Mouse (Mus musculus) mouse trophoblast stem cell (cell line): ENCODE results near the gene Nkiras1.

Source experiments
- in situ Hi-C, 2 experiments: fragments of 300-500 bp; cut with MseI, MboI; formaldehyde crosslinking; loops; 2 replicates in 1 of 2; 3 replicates in 1 of 2; pipeline ENCODE4 v1.15.1; 2025

The Nkiras1 gene

GRCm38 (mm10) chr14:18274526-18274925, 3.6 kb downstream of the Nkiras1 start:
- in situ Hi-C loops: no loop called here

GRCm38 (mm10) chr14:18280375-18280774, 9.4 kb downstream of the Nkiras1 start:
- in situ Hi-C loops: no loop called here

GRCm38 (mm10) chr14:18284581-18284980, 13.6 kb downstream of the Nkiras1 start:
- in situ Hi-C loops: no loop called here

- in situ Hi-C loops: no loop called here
Observed at GRCm38 (mm10) chr14:18285476-18285875, 14.5 kb downstream of the Nkiras1 start.

GRCm38 (mm10) chr14:18286441-18286840, 15.5 kb downstream of the Nkiras1 start:
- in situ Hi-C loops: no loop called here

GRCm38 (mm10) chr14:18287391-18287790, 16.5 kb downstream of the Nkiras1 start:
- in situ Hi-C loops: no loop called here

- in situ Hi-C loops: no loop called here
Observed at GRCm38 (mm10) chr14:18292111-18292510, 21.2 kb downstream of the Nkiras1 start.

- in situ Hi-C loops: no loop called here
Observed at GRCm38 (mm10) chr14:18292578-18292977, 21.6 kb downstream of the Nkiras1 start.

- in situ Hi-C loops: no loop called here
Observed at GRCm38 (mm10) chr14:18297441-18297840, 26.5 kb downstream of the Nkiras1 start.

- in situ Hi-C loops: no loop called here
Observed at GRCm38 (mm10) chr14:18298874-18299273, 27.9 kb downstream of the Nkiras1 start.

- in situ Hi-C loops: no loop called here
Observed at GRCm38 (mm10) chr14:18300676-18301075, 29.7 kb downstream of the Nkiras1 start.

GRCm38 (mm10) chr14:18301591-18301990, 30.7 kb downstream of the Nkiras1 start:
- in situ Hi-C loops: no loop called here

GRCm38 (mm10) chr14:18302750-18303149, 31.8 kb downstream of the Nkiras1 start:
- in situ Hi-C loops: no loop called here

GRCm38 (mm10) chr14:18303262-18303661, 32.3 kb downstream of the Nkiras1 start:
- in situ Hi-C loops: no loop called here

- in situ Hi-C loops: no loop called here
Observed at GRCm38 (mm10) chr14:18304165-18304564, 33.2 kb downstream of the Nkiras1 start.

GRCm38 (mm10) chr14:18317457-18318411, 46.8 kb downstream of the Nkiras1 start:
- in situ Hi-C loops: no loop called here

- in situ Hi-C loops: no loop called here
Observed at GRCm38 (mm10) chr14:18326968-18327672, 56.2 kb downstream of the Nkiras1 start.

- in situ Hi-C loops: no loop called here
Observed at GRCm38 (mm10) chr14:18330789-18331692, 60.1 kb downstream of the Nkiras1 start.

GRCm38 (mm10) chr14:18331693-18332131, 60.8 kb downstream of the Nkiras1 start, which contains the start of gene Ube2e1:
TSS of gene Ube2e1 (minus strand) at chr14:18331859.
- in situ Hi-C loops: no loop called here
